Mouse (Mus musculus): Measurements from ENCODE around the gene Abhd14b. TPM values are rescaled to one million over a fixed set of nuclear protein-coding genes. Genes with fewer than 3 reads are reported as not detected.

The Abhd14b gene
- polyA plus RNA-seq, 1 experiment from 2014 or later, result 6.6 TPM

- Histone ChIP-seq H3K4me1 (ENCODE audit: control insufficient read depth in 2 of 2, insufficient read depth in 2 of 2, low read length in 2 of 2) (peaks cover 18 to 24% of the 10 kb centered on the region in 2 experiments), H3K4me3 (ENCODE audit: control insufficient read depth in 1 of 2, insufficient read depth in 1 of 2, low read depth in 1 of 2, low read length in 2 of 2) (peak overlapping the region; percentile 47 to 65), H3K27ac (replicated peaks in 1 of 2; ENCODE audit: control insufficient read depth in 1 of 2, insufficient read depth in 1 of 2, low read depth in 2 of 2, low read length in 2 of 2) (no peak overlapping the region), H3K36me3 (ENCODE audit: control insufficient read depth, insufficient read depth, low read length) (peaks cover 31% of the 10 kb centered on the region), H3K4me2 (ENCODE audit: low read length) (peak overlapping the region; percentile 85), H3K9ac (ENCODE audit: low read length) (peak overlapping the region; percentile 70), H3K9me3 (ENCODE audit: control insufficient read depth, low read length) (no peaks in the 10 kb centered on the region), H3K27me3 (ENCODE audit: control insufficient read depth, insufficient read depth, low read length) (no peaks in the 10 kb centered on the region)
- no peak for ATAC-seq (ENCODE audit: insufficient number of reproducible peaks, insufficient read depth, low FRiP score, low read depth)
- WGBS, result 70% methylated on average over 9 of the region's 9 CpGs
Measured at GRCm38 (mm10) chr9:106478101-106478500, 30.8 kb downstream of the Abhd14b start.

- no peak for ATAC-seq (ENCODE audit: insufficient number of reproducible peaks, insufficient read depth, low FRiP score, low read depth)
- 91% methylated on average over 7 of the region's 7 CpGs for WGBS
Measured at GRCm38 (mm10) chr9:106480541-106480940, 33.3 kb downstream of the Abhd14b start.

GRCm38 (mm10) chr9:106481075-106481474, 33.8 kb downstream of the Abhd14b start:
- H3K4me2 ChIP-seq (ENCODE audit: low read length), result no peak overlapping the region
- WGBS, result 93% methylated on average over 15 of the region's 15 CpGs
- H3K4me1 ChIP-seq (ENCODE audit: control insufficient read depth in 2 of 2, insufficient read depth in 2 of 2, low read length in 2 of 2), result peaks cover 12 to 15% of the 10 kb centered on the region in 2 experiments
- no peak for ATAC-seq (ENCODE audit: insufficient number of reproducible peaks, insufficient read depth, low FRiP score, low read depth)
- no peak overlapping the region for H3K27ac ChIP-seq (replicated peaks in 1 of 2; ENCODE audit: control insufficient read depth in 1 of 2, insufficient read depth in 1 of 2, low read depth in 2 of 2, low read length in 2 of 2)
- H3K4me3 ChIP-seq (ENCODE audit: control insufficient read depth in 1 of 2, insufficient read depth in 1 of 2, low read depth in 1 of 2, low read length in 2 of 2), result no peak overlapping the region
- no peaks in the 10 kb centered on the region for H3K9me3 ChIP-seq (ENCODE audit: control insufficient read depth, low read length)
- no peak overlapping the region for H3K9ac ChIP-seq (ENCODE audit: low read length)
- peaks cover 60% of the 10 kb centered on the region for H3K36me3 ChIP-seq (ENCODE audit: control insufficient read depth, insufficient read depth, low read length)
- H3K27me3 ChIP-seq (ENCODE audit: control insufficient read depth, insufficient read depth, low read length), result no peaks in the 10 kb centered on the region

More at GRCm38 (mm10) chr9:106480541-106480940, 33.3 kb downstream of the Abhd14b start:
- peaks cover 15 to 20% of the 10 kb centered on the region in 2 experiments for H3K4me1 ChIP-seq (ENCODE audit: control insufficient read depth in 2 of 2, insufficient read depth in 2 of 2, low read length in 2 of 2)
- H3K27me3 ChIP-seq (ENCODE audit: control insufficient read depth, insufficient read depth, low read length), result no peaks in the 10 kb centered on the region
- H3K4me2 ChIP-seq (ENCODE audit: low read length), result no peak overlapping the region
- peaks cover 55% of the 10 kb centered on the region for H3K36me3 ChIP-seq (ENCODE audit: control insufficient read depth, insufficient read depth, low read length)
- no peak overlapping the region for H3K27ac ChIP-seq (replicated peaks in 1 of 2; ENCODE audit: control insufficient read depth in 1 of 2, insufficient read depth in 1 of 2, low read depth in 2 of 2, low read length in 2 of 2)
- no peak overlapping the region for H3K4me3 ChIP-seq (ENCODE audit: control insufficient read depth in 1 of 2, insufficient read depth in 1 of 2, low read depth in 1 of 2, low read length in 2 of 2)
- no peaks in the 10 kb centered on the region for H3K9me3 ChIP-seq (ENCODE audit: control insufficient read depth, low read length)
- H3K9ac ChIP-seq (ENCODE audit: low read length), result no peak overlapping the region

- Histone ChIP-seq H3K27me3 (ENCODE audit: control insufficient read depth, insufficient read depth, low read length) (no peaks in the 10 kb centered on the region), H3K9ac (ENCODE audit: low read length) (no peak overlapping the region), H3K9me3 (ENCODE audit: control insufficient read depth, low read length) (no peaks in the 10 kb centered on the region), H3K4me3 (ENCODE audit: control insufficient read depth in 1 of 2, insufficient read depth in 1 of 2, low read depth in 1 of 2, low read length in 2 of 2) (no peak overlapping the region), H3K27ac (replicated peaks in 1 of 2; ENCODE audit: control insufficient read depth in 1 of 2, insufficient read depth in 1 of 2, low read depth in 2 of 2, low read length in 2 of 2) (no peak overlapping the region), H3K4me1 (ENCODE audit: control insufficient read depth in 2 of 2, insufficient read depth in 2 of 2, low read length in 2 of 2) (peaks cover 10 to 11% of the 10 kb centered on the region in 2 experiments), H3K4me2 (ENCODE audit: low read length) (no peak overlapping the region), H3K36me3 (ENCODE audit: control insufficient read depth, insufficient read depth, low read length) (peaks cover 61% of the 10 kb centered on the region)
- 88% methylated on average over 13 of the region's 13 CpGs for WGBS
- ATAC-seq (ENCODE audit: insufficient number of reproducible peaks, insufficient read depth, low FRiP score, low read depth), result no peak
Measured at GRCm38 (mm10) chr9:106481676-106482075, 34.4 kb downstream of the Abhd14b start.

GRCm38 (mm10) chr9:106482578-106483115, 35.4 kb downstream of the Abhd14b start:
- Histone ChIP-seq H3K4me2 (ENCODE audit: low read length) (no peak overlapping the region), H3K4me3 (ENCODE audit: control insufficient read depth in 1 of 2, insufficient read depth in 1 of 2, low read depth in 1 of 2, low read length in 2 of 2) (no peak overlapping the region), H3K9me3 (ENCODE audit: control insufficient read depth, low read length) (no peaks in the 10 kb centered on the region), H3K27me3 (ENCODE audit: control insufficient read depth, insufficient read depth, low read length) (no peaks in the 10 kb centered on the region), H3K36me3 (ENCODE audit: control insufficient read depth, insufficient read depth, low read length) (peaks cover 61% of the 10 kb centered on the region), H3K9ac (ENCODE audit: low read length) (no peak overlapping the region), H3K27ac (replicated peaks in 1 of 2; ENCODE audit: control insufficient read depth in 1 of 2, insufficient read depth in 1 of 2, low read depth in 2 of 2, low read length in 2 of 2) (no peak overlapping the region), H3K4me1 (ENCODE audit: control insufficient read depth in 2 of 2, insufficient read depth in 2 of 2, low read length in 2 of 2) (peaks cover 8 to 11% of the 10 kb centered on the region in 2 experiments)
- ATAC-seq (ENCODE audit: insufficient number of reproducible peaks, insufficient read depth, low FRiP score, low read depth), result no peak
- WGBS, result 85% methylated on average over 17 of the region's 17 CpGs

GRCm38 (mm10) chr9:106483136-106483535, 35.9 kb downstream of the Abhd14b start:
- Histone ChIP-seq H3K4me2 (ENCODE audit: low read length) (no peak overlapping the region), H3K4me3 (ENCODE audit: control insufficient read depth in 1 of 2, insufficient read depth in 1 of 2, low read depth in 1 of 2, low read length in 2 of 2) (no peak overlapping the region), H3K9me3 (ENCODE audit: control insufficient read depth, low read length) (no peaks in the 10 kb centered on the region), H3K27ac (replicated peaks in 1 of 2; ENCODE audit: control insufficient read depth in 1 of 2, insufficient read depth in 1 of 2, low read depth in 2 of 2, low read length in 2 of 2) (no peak overlapping the region), H3K36me3 (ENCODE audit: control insufficient read depth, insufficient read depth, low read length) (peaks cover 61% of the 10 kb centered on the region), H3K4me1 (ENCODE audit: control insufficient read depth in 2 of 2, insufficient read depth in 2 of 2, low read length in 2 of 2) (peaks cover 3 to 6% of the 10 kb centered on the region in 2 experiments), H3K27me3 (ENCODE audit: control insufficient read depth, insufficient read depth, low read length) (no peaks in the 10 kb centered on the region), H3K9ac (ENCODE audit: low read length) (no peak overlapping the region)
- no peak for ATAC-seq (ENCODE audit: insufficient number of reproducible peaks, insufficient read depth, low FRiP score, low read depth)
- 97% methylated on average over 10 of the region's 10 CpGs for WGBS

GRCm38 (mm10) chr9:106483606-106484005, 36.3 kb downstream of the Abhd14b start:
- Histone ChIP-seq H3K27me3 (ENCODE audit: control insufficient read depth, insufficient read depth, low read length) (no peaks in the 10 kb centered on the region), H3K4me1 (ENCODE audit: control insufficient read depth in 2 of 2, insufficient read depth in 2 of 2, low read length in 2 of 2) (peaks cover 0 to 3% of the 10 kb centered on the region in 2 experiments; a peak in 1 of 4 replicates), H3K27ac (replicated peaks in 1 of 2; ENCODE audit: control insufficient read depth in 1 of 2, insufficient read depth in 1 of 2, low read depth in 2 of 2, low read length in 2 of 2) (no peak overlapping the region), H3K36me3 (ENCODE audit: control insufficient read depth, insufficient read depth, low read length) (peaks cover 61% of the 10 kb centered on the region), H3K9ac (ENCODE audit: low read length) (no peak overlapping the region), H3K4me2 (ENCODE audit: low read length) (no peak overlapping the region), H3K9me3 (ENCODE audit: control insufficient read depth, low read length) (no peaks in the 10 kb centered on the region), H3K4me3 (ENCODE audit: control insufficient read depth in 1 of 2, insufficient read depth in 1 of 2, low read depth in 1 of 2, low read length in 2 of 2) (no peak overlapping the region)
- no peak for ATAC-seq (ENCODE audit: insufficient number of reproducible peaks, insufficient read depth, low FRiP score, low read depth)
- 84% methylated on average over 17 of the region's 17 CpGs for WGBS

- Histone ChIP-seq H3K9me3 (ENCODE audit: control insufficient read depth, low read length) (no peaks in the 10 kb centered on the region), H3K27me3 (ENCODE audit: control insufficient read depth, insufficient read depth, low read length) (no peaks in the 10 kb centered on the region), H3K9ac (ENCODE audit: low read length) (no peak overlapping the region), H3K4me2 (ENCODE audit: low read length) (no peak overlapping the region), H3K4me1 (ENCODE audit: control insufficient read depth in 2 of 2, insufficient read depth in 2 of 2, low read length in 2 of 2) (peaks cover 0 to 6% of the 10 kb centered on the region in 2 experiments; a peak in 2 of 4 replicates), H3K4me3 (ENCODE audit: control insufficient read depth in 1 of 2, insufficient read depth in 1 of 2, low read depth in 1 of 2, low read length in 2 of 2) (no peak overlapping the region), H3K36me3 (ENCODE audit: control insufficient read depth, insufficient read depth, low read length) (peaks cover 61% of the 10 kb centered on the region), H3K27ac (replicated peaks in 1 of 2; ENCODE audit: control insufficient read depth in 1 of 2, insufficient read depth in 1 of 2, low read depth in 2 of 2, low read length in 2 of 2) (no peak overlapping the region)
- 91% methylated on average over 10 of the region's 10 CpGs for WGBS
- ATAC-seq (ENCODE audit: insufficient number of reproducible peaks, insufficient read depth, low FRiP score, low read depth), result no peak
Measured at GRCm38 (mm10) chr9:106485076-106485475, 37.8 kb downstream of the Abhd14b start.

Measured in heart, embryonic 14.5 days (tissue).